Mouse (Mus musculus) thymus, postnatal 14 days (tissue): Measurements from ENCODE around the gene Mybbp1a.
A peak's percentile ranks its signal among the peaks of the same experiment; 100 is the strongest.

Source experiments
- DNase-seq: peaks from one replicate; pipeline ENCODE4 v3.0.0; 2021

The Mybbp1a gene

GRCm38 (mm10) chr11:72440965-72441664 is at the start of gene Mybbp1a:
TSS of gene Mybbp1a (plus strand) at chr11:72441355.
- peak; percentile 99 for DNase-seq

- DNase-seq, result no peak
These were observed 47.9 kb upstream of the Mybbp1a start for GRCm38 (mm10) chr11:72393243-72393642.

- no peak for DNase-seq
These were observed 47.5 kb upstream of the Mybbp1a start for GRCm38 (mm10) chr11:72393669-72394068.

GRCm38 (mm10) chr11:72394694-72395093 is 46.5 kb upstream of the Mybbp1a start:
- no peak for DNase-seq

GRCm38 (mm10) chr11:72395652-72396051 is 45.5 kb upstream of the Mybbp1a start:
- DNase-seq, result no peak

- no peak for DNase-seq
These were observed 44.5 kb upstream of the Mybbp1a start for GRCm38 (mm10) chr11:72396621-72397020.

- DNase-seq, result no peak
These were observed 44.1 kb upstream of the Mybbp1a start for GRCm38 (mm10) chr11:72397072-72397471.

- no peak for DNase-seq
These were observed 43.2 kb upstream of the Mybbp1a start for GRCm38 (mm10) chr11:72397811-72398525.

- no peak for DNase-seq
These were observed 40.1 kb upstream of the Mybbp1a start for GRCm38 (mm10) chr11:72401068-72401467.

GRCm38 (mm10) chr11:72402017-72402416 is 39.1 kb upstream of the Mybbp1a start:
- DNase-seq, result no peak

GRCm38 (mm10) chr11:72402969-72403368 is 38.2 kb upstream of the Mybbp1a start:
- no peak for DNase-seq

GRCm38 (mm10) chr11:72405532-72405931 is 35.6 kb upstream of the Mybbp1a start:
- DNase-seq, result no peak

GRCm38 (mm10) chr11:72406079-72406675 is 35.0 kb upstream of the Mybbp1a start:
- DNase-seq, result no peak

GRCm38 (mm10) chr11:72407081-72407480 is 34.1 kb upstream of the Mybbp1a start:
- DNase-seq, result no peak

GRCm38 (mm10) chr11:72407574-72407973 is 33.6 kb upstream of the Mybbp1a start:
- no peak for DNase-seq

GRCm38 (mm10) chr11:72408451-72409170 is 32.5 kb upstream of the Mybbp1a start:
- DNase-seq, result no peak

- no peak for DNase-seq
These were observed 31.3 kb upstream of the Mybbp1a start for GRCm38 (mm10) chr11:72409649-72410385.

- no peak for DNase-seq
These were observed 30.5 kb upstream of the Mybbp1a start for GRCm38 (mm10) chr11:72410521-72411092.

- peak; percentile 51 for DNase-seq
These were observed 29.8 kb upstream of the Mybbp1a start, which contains the start of gene Smtnl2 for GRCm38 (mm10) chr11:72411093-72411921. TSS of gene Smtnl2 (minus strand) at chr11:72411713.

GRCm38 (mm10) chr11:72411945-72412344 is 29.2 kb upstream of the Mybbp1a start:
- DNase-seq, result no peak

- no peak for DNase-seq
These were observed 28.1 kb upstream of the Mybbp1a start for GRCm38 (mm10) chr11:72413016-72413415.
